Mouse (Mus musculus): ENCODE measurements around the gene Olfr638. TPM values are rescaled to one million over a fixed set of nuclear protein-coding genes. Genes with fewer than 3 reads are reported as not detected.
"Not testable (repeated sequence)": the region's sequence is repeated elsewhere in the genome, so short reads cannot be mapped to it uniquely, and the experiment has no call there.

Gene Olfr638
- not detected in 2 replicates for polyA plus RNA-seq (2016; fragmentation: Nextera tagmentation; extraction: Ambion mirVana)

DNA sequence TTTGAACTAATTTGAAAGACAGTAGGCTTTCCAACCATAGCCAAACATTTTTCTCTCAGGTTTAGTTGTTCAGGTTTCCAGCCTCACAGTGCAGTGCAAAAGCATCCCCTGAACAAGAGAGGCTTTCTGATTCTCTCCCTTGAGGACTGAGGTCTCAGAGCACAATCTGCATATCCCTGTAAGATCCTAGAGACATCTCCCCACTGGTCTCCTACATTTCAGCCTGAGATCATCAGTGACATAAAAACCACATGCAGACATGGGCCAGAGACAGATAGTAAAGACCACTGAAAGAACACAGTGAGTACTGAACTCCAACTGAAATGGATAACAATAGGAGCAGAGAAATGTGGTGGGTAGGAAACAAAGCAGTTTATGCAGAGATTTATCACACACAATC is at the start of gene Olfr638:
Gene Olfr638, plus strand, starts transcription at position 301 of the 400 bp plus-strand sequence.
- no peak within 1 kb of the TSS for H3K9ac ChIP-seq
- no peaks in the 10 kb centered on the region for H3K9me3 ChIP-seq
- no peaks in the 10 kb centered on the region for H3K36me3 ChIP-seq

DNA sequence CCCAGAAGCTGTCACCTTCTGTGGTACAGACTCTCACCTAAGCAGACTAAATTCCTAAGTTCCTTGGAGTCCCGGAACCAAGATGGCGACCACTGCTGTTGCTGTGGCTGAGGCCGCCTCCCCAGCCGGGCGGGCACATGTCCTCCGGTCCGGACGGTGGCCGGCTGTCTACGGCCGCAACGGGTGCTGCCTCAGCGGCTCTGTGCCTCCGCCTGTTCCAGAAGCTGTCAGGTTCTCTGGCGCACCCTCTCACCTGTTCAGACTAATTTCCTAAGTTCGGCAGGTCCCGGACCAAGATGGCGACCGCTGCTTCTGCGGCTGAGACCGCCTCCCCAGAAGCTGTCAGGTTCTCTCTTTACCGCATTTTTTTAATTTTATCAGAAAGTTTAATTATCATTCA is 31.7 kb upstream of the Olfr638 start:
- not testable (repeated sequence) for H3K27me3 ChIP-seq (replicated peaks); H3K27ac ChIP-seq; H3K36me3 ChIP-seq; H3K4me1 ChIP-seq; H3K4me2 ChIP-seq (replicated peaks); H3K4me3 ChIP-seq; H3K9me3 ChIP-seq; ATAC-seq (ENCODE audit: low FRiP score, low read depth); H3K9ac ChIP-seq
- 93% methylated on average over 22 of the region's 22 CpGs for WGBS

More for the DNA sequence above, at the start of gene Olfr638:
- no peak within 1 kb of the TSS for H3K4me2 ChIP-seq (replicated peaks)
- no peak within 1 kb of the TSS for H3K4me3 ChIP-seq
- H3K27me3 ChIP-seq (replicated peaks) = no peaks in the 10 kb centered on the region
- no peak for ATAC-seq (ENCODE audit: low FRiP score, low read depth)
- no peaks in the 10 kb centered on the region for H3K4me1 ChIP-seq
- H3K27ac ChIP-seq = no peak within 1 kb of the TSS

DNA sequence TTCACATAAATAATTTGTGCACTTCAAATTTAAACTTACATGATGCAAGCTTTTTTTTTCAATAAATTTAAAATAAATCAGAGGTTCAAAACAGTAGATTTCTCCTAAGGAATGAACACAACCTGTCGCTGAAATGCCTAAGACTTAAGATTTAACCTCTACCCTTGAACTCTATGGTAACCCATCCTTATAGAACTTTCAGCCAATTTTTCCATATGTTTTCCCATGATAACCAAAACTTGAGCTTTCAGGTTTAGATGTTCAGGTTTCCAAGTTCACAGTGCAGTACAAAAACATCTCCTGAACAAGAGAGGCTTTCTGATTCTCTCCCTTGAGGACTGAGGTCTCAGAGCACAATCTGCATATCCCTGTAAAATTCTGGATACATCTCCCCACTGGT is 27.7 kb upstream of the Olfr638 start, which contains the start of gene Olfr635:
Gene Olfr635, plus strand, starts transcription at position 301 of the 400 bp plus-strand sequence.
- Histone ChIP-seq H3K9ac (no peak within 1 kb of the TSS), H3K4me1 (no peaks in the 10 kb centered on the region), H3K27me3 (replicated peaks) (no peaks in the 10 kb centered on the region), H3K27ac (no peak within 1 kb of the TSS), H3K36me3 (no peaks in the 10 kb centered on the region), H3K4me2 (replicated peaks) (no peak within 1 kb of the TSS), H3K9me3 (no peaks in the 10 kb centered on the region), H3K4me3 (no peak within 1 kb of the TSS)
- ATAC-seq (ENCODE audit: low FRiP score, low read depth) = no peak
- WGBS = 76% methylated on average over 1 of the region's 1 CpGs

DNA sequence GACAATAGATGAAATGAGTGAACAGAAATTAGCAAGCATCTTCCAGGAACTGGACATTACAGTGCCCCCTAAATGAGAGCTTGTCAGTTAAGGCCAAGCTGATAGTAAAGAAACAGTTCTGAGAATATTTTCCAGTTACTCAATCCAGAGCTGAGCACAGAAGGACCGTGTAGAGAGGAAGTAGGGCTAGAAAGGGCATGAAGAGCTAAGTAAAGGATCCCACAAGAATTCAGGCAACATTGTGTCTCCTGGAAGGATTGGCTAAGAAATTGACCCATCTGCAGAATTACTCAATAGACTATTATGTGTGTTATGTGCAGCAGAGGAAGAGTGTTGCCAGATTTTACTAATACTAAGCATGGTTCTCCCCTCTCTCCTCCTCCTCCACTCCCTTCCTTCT is 26.8 kb upstream of the Olfr638 start:
- Histone ChIP-seq H3K9ac (no peak overlapping the region), H3K27me3 (replicated peaks) (no peaks in the 10 kb centered on the region), H3K4me1 (no peaks in the 10 kb centered on the region), H3K4me2 (replicated peaks) (no peak overlapping the region), H3K27ac (no peak overlapping the region), H3K4me3 (no peak overlapping the region), H3K9me3 (no peaks in the 10 kb centered on the region), H3K36me3 (no peaks in the 10 kb centered on the region)
- WGBS = 86% methylated on average over 1 of the region's 1 CpGs
- ATAC-seq (ENCODE audit: low FRiP score, low read depth) = no peak

DNA sequence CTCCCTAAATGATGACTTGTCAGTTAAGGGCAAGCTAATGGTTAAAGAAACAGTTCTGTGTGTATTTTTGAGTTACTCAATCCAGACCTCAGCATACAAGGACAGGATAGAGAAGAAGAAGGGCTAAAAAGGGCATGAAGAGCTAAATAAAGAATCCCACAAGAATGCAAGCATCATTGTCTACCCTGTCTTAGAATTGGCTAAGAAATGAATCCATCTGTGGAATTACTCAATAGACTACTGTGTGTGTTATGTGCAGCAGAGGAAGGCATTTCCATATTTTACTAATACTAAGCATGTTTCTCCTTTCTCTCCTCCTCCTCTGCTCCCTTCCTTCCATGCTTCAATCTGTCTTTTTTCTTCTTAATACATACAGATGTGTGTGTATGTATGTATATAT is 578 bp downstream of the Olfr638 start:
- Histone ChIP-seq H3K9ac (no peak overlapping the region), H3K9me3 (no peaks in the 10 kb centered on the region), H3K36me3 (no peaks in the 10 kb centered on the region), H3K27me3 (replicated peaks) (no peaks in the 10 kb centered on the region), H3K4me1 (no peaks in the 10 kb centered on the region), H3K27ac (no peak overlapping the region), H3K4me2 (replicated peaks) (no peak overlapping the region), H3K4me3 (no peak overlapping the region)
- ATAC-seq (ENCODE audit: low FRiP score, low read depth) = no peak

DNA sequence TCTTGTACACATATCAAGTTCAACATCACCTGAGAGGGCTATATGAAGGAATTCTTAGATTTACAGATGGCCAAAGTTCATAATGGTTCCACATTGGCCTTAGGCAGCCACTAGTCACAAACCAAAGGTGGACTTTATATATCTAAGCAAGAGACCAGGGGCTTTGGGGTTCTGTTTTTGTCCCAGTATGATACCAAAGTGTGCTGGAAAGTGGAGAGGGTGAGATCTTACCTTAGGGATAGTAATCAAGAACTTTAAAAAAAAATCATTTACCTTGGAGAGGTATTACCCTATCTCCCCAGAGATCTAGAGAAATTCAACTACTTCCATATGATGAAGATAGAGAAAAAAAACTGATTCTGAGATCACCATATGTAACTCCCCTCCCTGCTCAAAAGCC is 18.7 kb downstream of the Olfr638 start, which contains the start of gene Olfr639:
Gene Olfr639, minus strand, starts transcription at position 101 of the 400 bp plus-strand sequence.
- H3K36me3 ChIP-seq = no peaks in the 10 kb centered on the region
- H3K4me3 ChIP-seq = no peak within 1 kb of the TSS
- H3K9ac ChIP-seq = no peak within 1 kb of the TSS
- no peak within 1 kb of the TSS for H3K27ac ChIP-seq
- no peak within 1 kb of the TSS for H3K4me2 ChIP-seq (replicated peaks)
- H3K9me3 ChIP-seq = no peaks in the 10 kb centered on the region
- no peaks in the 10 kb centered on the region for H3K27me3 ChIP-seq (replicated peaks)
- H3K4me1 ChIP-seq = no peaks in the 10 kb centered on the region
- ATAC-seq (ENCODE audit: low FRiP score, low read depth) = no peak

DNA sequence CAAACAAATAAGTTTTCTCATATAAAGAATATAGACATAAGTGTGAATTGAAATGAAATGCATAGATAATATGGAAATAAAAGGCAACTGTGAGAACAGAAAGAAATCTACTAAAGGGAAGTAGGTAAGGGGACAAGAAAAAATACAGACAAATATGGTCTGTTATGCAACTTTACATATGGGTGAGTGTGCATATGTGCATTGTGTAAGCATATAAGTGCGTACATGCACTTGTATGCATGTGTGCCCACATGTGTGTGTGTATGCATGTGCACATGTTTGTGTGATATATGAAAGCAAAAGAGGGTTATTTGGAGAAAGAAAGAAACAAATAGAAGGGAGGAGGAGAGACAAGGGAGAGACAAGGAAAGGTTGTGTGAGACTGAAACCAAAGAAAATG is 20.4 kb downstream of the Olfr638 start:
- H3K4me3 ChIP-seq = no peak overlapping the region
- no peak overlapping the region for H3K27ac ChIP-seq
- 89% methylated on average over 1 of the region's 1 CpGs for WGBS
- no peaks in the 10 kb centered on the region for H3K9me3 ChIP-seq
- no peaks in the 10 kb centered on the region for H3K27me3 ChIP-seq (replicated peaks)
- H3K4me1 ChIP-seq = no peaks in the 10 kb centered on the region
- no peak overlapping the region for H3K4me2 ChIP-seq (replicated peaks)
- no peak for ATAC-seq (ENCODE audit: low FRiP score, low read depth)
- H3K36me3 ChIP-seq = no peaks in the 10 kb centered on the region
- no peak overlapping the region for H3K9ac ChIP-seq

DNA sequence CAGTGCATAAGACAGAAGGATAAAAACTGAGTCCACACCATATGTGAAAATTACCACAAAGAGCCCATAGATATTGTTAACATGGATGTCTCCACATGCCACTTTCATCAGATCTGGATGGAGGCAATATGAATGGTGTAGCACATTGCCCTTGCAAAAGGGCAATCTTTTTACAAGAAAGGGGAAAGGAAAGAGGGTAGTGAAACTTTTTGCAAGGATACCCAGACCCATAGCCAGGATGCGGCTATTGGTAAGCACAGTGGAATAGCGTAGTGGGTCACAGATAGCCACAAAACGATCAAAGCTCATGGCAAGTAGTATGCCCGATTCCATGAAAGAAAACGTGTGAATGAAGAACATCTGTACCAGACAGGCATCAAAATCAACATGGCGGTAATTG is 23.1 kb downstream of the Olfr638 start:
- Histone ChIP-seq H3K27ac (no peak overlapping the region), H3K4me2 (replicated peaks) (no peak overlapping the region), H3K9ac (no peak overlapping the region), H3K4me3 (no peak overlapping the region), H3K36me3 (no peaks in the 10 kb centered on the region), H3K4me1 (no peaks in the 10 kb centered on the region), H3K9me3 (no peaks in the 10 kb centered on the region), H3K27me3 (replicated peaks) (no peaks in the 10 kb centered on the region)
- no peak for ATAC-seq (ENCODE audit: low FRiP score, low read depth)
- WGBS = 90% methylated on average over 6 of the region's 6 CpGs

DNA sequence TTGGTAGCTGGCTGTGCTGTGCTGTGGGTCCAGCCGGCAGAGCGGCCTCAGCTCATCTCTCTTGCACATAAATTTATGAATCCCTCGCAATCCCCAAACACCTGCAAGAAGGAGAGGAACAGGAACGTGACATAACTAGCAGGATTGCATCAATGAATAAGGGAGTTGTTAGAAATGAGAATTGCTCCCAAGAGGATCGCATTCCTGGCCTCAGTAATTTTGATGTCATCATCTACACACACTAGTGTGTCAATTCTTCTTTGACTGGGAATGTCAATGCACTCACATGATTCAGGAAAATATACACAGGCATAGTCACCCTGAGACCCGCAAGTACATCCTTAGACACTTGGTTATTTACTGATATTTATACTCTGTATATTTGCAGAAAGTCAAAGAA is 26.9 kb downstream of the Olfr638 start, which contains the start of gene Olfr640:
Gene Olfr640, minus strand, starts transcription at position 101 of the 400 bp plus-strand sequence.
- Histone ChIP-seq H3K4me1 (no peaks in the 10 kb centered on the region), H3K27ac (no peak within 1 kb of the TSS), H3K9me3 (no peaks in the 10 kb centered on the region), H3K36me3 (no peaks in the 10 kb centered on the region), H3K9ac (no peak within 1 kb of the TSS), H3K4me3 (no peak within 1 kb of the TSS), H3K4me2 (replicated peaks) (no peak within 1 kb of the TSS), H3K27me3 (replicated peaks) (no peaks in the 10 kb centered on the region)
- 83% methylated on average over 6 of the region's 6 CpGs for WGBS
- ATAC-seq (ENCODE audit: low FRiP score, low read depth) = no peak

DNA sequence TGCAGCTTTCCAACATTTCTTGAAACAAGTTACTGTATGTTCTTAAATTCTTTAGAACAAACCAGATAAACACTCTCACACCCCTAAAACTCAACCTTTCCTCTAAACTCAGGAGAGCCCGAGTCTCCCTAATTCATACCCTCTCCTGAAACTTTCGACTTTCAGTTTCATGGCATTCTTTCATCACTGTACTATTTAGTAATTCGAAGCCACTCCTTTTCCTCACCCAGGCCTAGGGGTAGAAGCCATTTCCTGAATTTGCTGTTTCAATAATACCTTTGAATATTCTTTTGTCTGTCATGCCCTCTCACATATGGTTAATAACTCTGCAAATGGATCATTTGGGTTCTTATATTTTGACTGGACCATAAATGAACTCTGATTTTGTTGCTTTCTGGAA is 28.4 kb downstream of the Olfr638 start:
- 86% methylated on average over 3 of the region's 3 CpGs for WGBS
- Histone ChIP-seq H3K27ac (no peak overlapping the region), H3K9me3 (no peaks in the 10 kb centered on the region), H3K4me3 (no peak overlapping the region), H3K36me3 (no peaks in the 10 kb centered on the region), H3K27me3 (replicated peaks) (no peaks in the 10 kb centered on the region), H3K4me1 (no peaks in the 10 kb centered on the region), H3K4me2 (replicated peaks) (no peak overlapping the region), H3K9ac (no peak overlapping the region)
- ATAC-seq (ENCODE audit: low FRiP score, low read depth) = no peak

DNA sequence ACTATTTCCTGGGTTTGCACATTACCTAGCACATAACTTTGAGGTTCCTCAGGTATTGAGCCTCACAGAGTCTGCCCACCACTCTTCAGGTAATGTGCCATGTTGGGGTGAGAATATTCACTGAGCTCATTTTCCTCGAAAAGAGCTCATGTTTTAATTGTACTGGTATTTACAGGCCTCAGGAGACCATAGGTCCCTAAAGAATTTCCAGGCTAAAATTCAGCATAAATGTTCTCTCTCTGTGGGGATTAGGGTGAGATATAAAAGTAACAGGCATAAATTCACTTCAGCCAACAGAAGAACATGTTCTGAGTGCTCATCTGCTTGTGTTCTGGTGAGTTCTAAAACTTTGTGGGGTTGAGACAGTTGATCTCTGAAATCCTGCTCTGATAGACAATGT is 36.6 kb downstream of the Olfr638 start, which contains the start of gene Olfr641:
Gene Olfr641, plus strand, starts transcription at position 301 of the 400 bp plus-strand sequence.
- Histone ChIP-seq H3K4me2 (replicated peaks) (no peak within 1 kb of the TSS), H3K4me3 (no peak within 1 kb of the TSS), H3K9ac (no peak within 1 kb of the TSS), H3K4me1 (no peaks in the 10 kb centered on the region), H3K36me3 (no peaks in the 10 kb centered on the region), H3K27ac (no peak within 1 kb of the TSS), H3K9me3 (no peaks in the 10 kb centered on the region), H3K27me3 (replicated peaks) (no peaks in the 10 kb centered on the region)
- ATAC-seq (ENCODE audit: low FRiP score, low read depth) = no peak
- 80% methylated on average over 1 of the region's 1 CpGs for WGBS

DNA sequence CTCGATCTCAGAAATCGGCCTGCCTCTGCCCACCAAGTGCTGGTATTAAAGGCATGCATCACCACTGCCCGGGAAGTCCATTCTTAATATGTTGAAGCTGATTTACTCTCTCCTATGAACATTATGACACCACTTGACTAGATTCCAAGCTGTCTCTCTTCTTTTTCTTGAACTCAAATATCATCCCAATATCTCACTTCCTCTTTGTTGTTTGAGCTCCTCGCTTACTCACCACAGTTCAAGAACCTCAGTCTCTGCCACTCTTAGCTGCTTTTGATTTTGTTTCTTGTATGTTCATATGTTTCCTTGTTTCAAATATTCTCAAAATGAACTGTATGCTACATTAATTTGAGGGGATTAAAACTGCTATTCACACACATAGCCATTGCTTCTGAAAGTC is 52.2 kb downstream of the Olfr638 start:
- Histone ChIP-seq H3K4me3 (no peak overlapping the region), H3K4me1 (no peaks in the 10 kb centered on the region), H3K27me3 (replicated peaks) (no peaks in the 10 kb centered on the region), H3K4me2 (replicated peaks) (no peak overlapping the region), H3K9ac (no peak overlapping the region), H3K27ac (no peak overlapping the region), H3K9me3 (no peaks in the 10 kb centered on the region), H3K36me3 (no peaks in the 10 kb centered on the region)
- 94% methylated on average over 4 of the region's 4 CpGs for WGBS
- no peak for ATAC-seq (ENCODE audit: low FRiP score, low read depth)

DNA sequence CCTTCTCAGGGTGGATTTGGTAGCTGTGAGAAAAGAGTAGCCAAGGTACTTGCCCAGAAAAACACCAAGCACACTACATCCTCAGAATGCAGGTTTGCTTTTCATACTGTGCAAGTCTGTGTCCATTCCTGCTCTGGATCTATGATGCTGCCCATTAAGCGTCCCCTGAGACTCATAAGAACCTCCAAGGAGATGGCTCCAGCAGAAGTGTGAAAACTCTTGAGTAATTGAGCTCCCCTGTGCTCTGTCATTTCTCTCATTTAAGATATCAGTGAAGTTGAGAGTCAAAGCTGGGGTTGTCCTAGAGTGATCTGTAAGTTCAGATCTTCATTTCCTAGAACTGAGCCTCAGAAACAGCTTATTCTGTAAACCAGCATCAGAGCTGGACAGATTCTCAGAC is 54.0 kb downstream of the Olfr638 start, which contains the start of gene Olfr642:
Gene Olfr642, minus strand, starts transcription at position 101 of the 400 bp plus-strand sequence.
- no peak for ATAC-seq (ENCODE audit: low FRiP score, low read depth)
- WGBS = 87% methylated on average over 1 of the region's 1 CpGs
- no peaks in the 10 kb centered on the region for H3K4me1 ChIP-seq
- H3K9me3 ChIP-seq = no peaks in the 10 kb centered on the region
- H3K9ac ChIP-seq = no peak within 1 kb of the TSS
- H3K36me3 ChIP-seq = no peaks in the 10 kb centered on the region
- H3K27me3 ChIP-seq (replicated peaks) = no peaks in the 10 kb centered on the region
- no peak within 1 kb of the TSS for H3K4me2 ChIP-seq (replicated peaks)
- no peak within 1 kb of the TSS for H3K27ac ChIP-seq
- H3K4me3 ChIP-seq = no peak within 1 kb of the TSS

Measured in neural tube, embryonic 12.5 days (tissue).